Mouse (Mus musculus): Measurements from ENCODE around the gene Ncoa6. TPM values are rescaled to one million over a fixed set of nuclear protein-coding genes. Genes with fewer than 3 reads are reported as not detected.
"Not testable (repeated sequence)": the region's sequence is repeated elsewhere in the genome, so short reads cannot be mapped to it uniquely, and the experiment has no call there.

Gene Ncoa6
- polyA plus RNA-seq, 1 experiment from 2014 or later: 16.7 TPM

GRCm38 (mm10) chr2:155490998-155491397 is 17.3 kb upstream of the Ncoa6 start:
- H3K36me3 ChIP-seq (ENCODE audit: insufficient read depth, low read length): no peaks in the 10 kb centered on the region
- no peaks in the 10 kb centered on the region for H3K4me1 ChIP-seq (ENCODE audit: insufficient read depth, low read depth, low read length)
- H3K9ac ChIP-seq (replicated peaks; ENCODE audit: low read depth): no peak overlapping the region
- ATAC-seq (no peak), DNase-seq (ENCODE audit: low spot score) (no peak)
- no peaks in the 10 kb centered on the region for H3K9me3 ChIP-seq (ENCODE audit: low read length)
- H3K27me3 ChIP-seq (replicated peaks; ENCODE audit: insufficient read depth, low read length): no peaks in the 10 kb centered on the region
- H3K27ac ChIP-seq (ENCODE audit: low read length): no peak overlapping the region
- 86% methylated on average over 6 of the region's 6 CpGs for WGBS
- H3K4me2 ChIP-seq (replicated peaks; ENCODE audit: low read depth, low read length): no peak overlapping the region
- H3K4me3 ChIP-seq (ENCODE audit: low read depth, low read length): no peak overlapping the region
- TF ChIP-seq EP300 (IDR thresholded peaks at IDR 0.05): no peak
- no peak for TF ChIP-seq CTCF (IDR thresholded peaks at IDR 0.05)

- TF ChIP-seq CTCF (IDR thresholded peaks at IDR 0.05): peak; percentile 71
- no peak for TF ChIP-seq EP300 (IDR thresholded peaks at IDR 0.05)
- Histone ChIP-seq H3K36me3 (ENCODE audit: insufficient read depth, low read length) (no peaks in the 10 kb centered on the region), H3K4me3 (ENCODE audit: low read depth, low read length) (no peak overlapping the region), H3K4me1 (ENCODE audit: insufficient read depth, low read depth, low read length) (no peaks in the 10 kb centered on the region), H3K4me2 (replicated peaks; ENCODE audit: low read depth, low read length) (no peak overlapping the region), H3K27me3 (replicated peaks; ENCODE audit: insufficient read depth, low read length) (no peaks in the 10 kb centered on the region), H3K9ac (replicated peaks; ENCODE audit: low read depth) (no peak overlapping the region), H3K9me3 (ENCODE audit: low read length) (no peaks in the 10 kb centered on the region), H3K27ac (ENCODE audit: low read length) (no peak overlapping the region)
- DNase-seq (ENCODE audit: low spot score): peak; percentile 78
- no peak for ATAC-seq
- WGBS: 46% methylated on average over 3 of the region's 3 CpGs
Measured at GRCm38 (mm10) chr2:155482021-155482420, 8.3 kb upstream of the Ncoa6 start.

- H3K4me3 ChIP-seq (ENCODE audit: low read depth, low read length): peak overlapping the region; percentile 96
- peaks cover 9% of the 10 kb centered on the region; the same call in 1 of the 2 replicates for H3K4me1 ChIP-seq (ENCODE audit: insufficient read depth, low read depth, low read length)
- H3K9me3 ChIP-seq (ENCODE audit: low read length): no peaks in the 10 kb centered on the region
- peak overlapping the region; percentile 94 for H3K27ac ChIP-seq (ENCODE audit: low read length)
- 1% methylated on average over 30 of the region's 71 CpGs for WGBS
- DNase-seq (ENCODE audit: low spot score) (peak; percentile 73), ATAC-seq (peak; percentile 78)
- peak overlapping the region; percentile 96 for H3K9ac ChIP-seq (replicated peaks; ENCODE audit: low read depth)
- H3K36me3 ChIP-seq (ENCODE audit: insufficient read depth, low read length): no peaks in the 10 kb centered on the region
- H3K4me2 ChIP-seq (replicated peaks; ENCODE audit: low read depth, low read length): peak overlapping the region; percentile 77
- no peak for TF ChIP-seq CTCF (IDR thresholded peaks at IDR 0.05)
- no peak for TF ChIP-seq EP300 (IDR thresholded peaks at IDR 0.05)
- no peaks in the 10 kb centered on the region for H3K27me3 ChIP-seq (replicated peaks; ENCODE audit: insufficient read depth, low read length)
Measured at GRCm38 (mm10) chr2:155472671-155473569, 774 bp downstream of the Ncoa6 start.

- H3K36me3 ChIP-seq (ENCODE audit: insufficient read depth, low read length): no peaks in the 10 kb centered on the region
- ATAC-seq (no peak), DNase-seq (ENCODE audit: low spot score) (no peak)
- H3K4me1 ChIP-seq (ENCODE audit: insufficient read depth, low read depth, low read length): 0 out of 2 replicates have a peak, but pooled peaks cover 4% of the 10 kb centered on the region
- H3K4me3 ChIP-seq (ENCODE audit: low read depth, low read length): no peak overlapping the region
- WGBS: 79% methylated on average over 1 of the region's 1 CpGs
- H3K4me2 ChIP-seq (replicated peaks; ENCODE audit: low read depth, low read length): no peak overlapping the region
- TF ChIP-seq CTCF (IDR thresholded peaks at IDR 0.05) (no peak), EP300 (IDR thresholded peaks at IDR 0.05) (no peak)
- H3K27ac ChIP-seq (ENCODE audit: low read length): no peak overlapping the region
- H3K9ac ChIP-seq (replicated peaks; ENCODE audit: low read depth): no peak overlapping the region
- no peaks in the 10 kb centered on the region for H3K9me3 ChIP-seq (ENCODE audit: low read length)
- no peaks in the 10 kb centered on the region for H3K27me3 ChIP-seq (replicated peaks; ENCODE audit: insufficient read depth, low read length)
Measured at GRCm38 (mm10) chr2:155466861-155467260, 6.8 kb downstream of the Ncoa6 start.

- Histone ChIP-seq H3K4me2 (replicated peaks; ENCODE audit: low read depth, low read length) (no peak overlapping the region), H3K27me3 (replicated peaks; ENCODE audit: insufficient read depth, low read length) (no peaks in the 10 kb centered on the region), H3K9ac (replicated peaks; ENCODE audit: low read depth) (no peak overlapping the region), H3K27ac (ENCODE audit: low read length) (no peak overlapping the region), H3K9me3 (ENCODE audit: low read length) (no peaks in the 10 kb centered on the region), H3K36me3 (ENCODE audit: insufficient read depth, low read length) (no peaks in the 10 kb centered on the region), H3K4me1 (ENCODE audit: insufficient read depth, low read depth, low read length) (no peaks in the 10 kb centered on the region), H3K4me3 (ENCODE audit: low read depth, low read length) (no peak overlapping the region)
- DNase-seq (ENCODE audit: low spot score): no peak
- 80% methylated on average over 7 of the region's 7 CpGs for WGBS
- TF ChIP-seq CTCF (IDR thresholded peaks at IDR 0.05): no peak
- no peak for TF ChIP-seq EP300 (IDR thresholded peaks at IDR 0.05)
- no peak for ATAC-seq
Measured at GRCm38 (mm10) chr2:155453591-155453990, 20.1 kb downstream of the Ncoa6 start.

- DNase-seq (ENCODE audit: low spot score) (no peak), ATAC-seq (no peak)
- Histone ChIP-seq H3K4me1 (ENCODE audit: insufficient read depth, low read depth, low read length) (no peaks in the 10 kb centered on the region), H3K4me2 (replicated peaks; ENCODE audit: low read depth, low read length) (no peak overlapping the region), H3K4me3 (ENCODE audit: low read depth, low read length) (no peak overlapping the region), H3K27me3 (replicated peaks; ENCODE audit: insufficient read depth, low read length) (no peaks in the 10 kb centered on the region), H3K9me3 (ENCODE audit: low read length) (no peaks in the 10 kb centered on the region), H3K9ac (replicated peaks; ENCODE audit: low read depth) (no peak overlapping the region), H3K36me3 (ENCODE audit: insufficient read depth, low read length) (no peaks in the 10 kb centered on the region), H3K27ac (ENCODE audit: low read length) (no peak overlapping the region)
- WGBS: 93% methylated on average over 5 of the region's 5 CpGs
- TF ChIP-seq EP300 (IDR thresholded peaks at IDR 0.05) (no peak), CTCF (IDR thresholded peaks at IDR 0.05) (peak; percentile 49)
Measured at GRCm38 (mm10) chr2:155451256-155451655, 22.4 kb downstream of the Ncoa6 start.

- not testable (repeated sequence) for H3K36me3 ChIP-seq (ENCODE audit: insufficient read depth, low read length); H3K4me3 ChIP-seq (ENCODE audit: low read depth, low read length); H3K9ac ChIP-seq (replicated peaks; ENCODE audit: low read depth); H3K4me1 ChIP-seq (ENCODE audit: insufficient read depth, low read depth, low read length); ATAC-seq; H3K9me3 ChIP-seq (ENCODE audit: low read length); H3K27me3 ChIP-seq (replicated peaks; ENCODE audit: insufficient read depth, low read length); H3K27ac ChIP-seq (ENCODE audit: low read length); DNase-seq (ENCODE audit: low spot score); H3K4me2 ChIP-seq (replicated peaks; ENCODE audit: low read depth, low read length)
- 96% methylated on average over 1 of the region's 1 CpGs for WGBS
Measured at GRCm38 (mm10) chr2:155447906-155448305, 25.8 kb downstream of the Ncoa6 start.
